Mouse (Mus musculus): Measurements from ENCODE around the gene Taar8c.
A peak's percentile ranks its signal among the peaks of the same experiment; 100 is the strongest.
"Not testable (repeated sequence)": the region's sequence is repeated elsewhere in the genome, so short reads cannot be mapped to it uniquely, and the experiment has no call there.

Taar8c gene

GRCm38 (mm10) chr10:24101812-24102211, at the start of gene Taar8c:
Gene Taar8c, minus strand, starts transcription at chr10:24101912.
- not testable (repeated sequence) for ATAC-seq (ENCODE audit: insufficient number of reproducible peaks, low FRiP score, low TSS enrichment)

GRCm38 (mm10) chr10:24150086-24150485, 48.4 kb upstream of the Taar8c start:
- no peak for ATAC-seq (ENCODE audit: insufficient number of reproducible peaks, low FRiP score, low TSS enrichment)

DNA sequence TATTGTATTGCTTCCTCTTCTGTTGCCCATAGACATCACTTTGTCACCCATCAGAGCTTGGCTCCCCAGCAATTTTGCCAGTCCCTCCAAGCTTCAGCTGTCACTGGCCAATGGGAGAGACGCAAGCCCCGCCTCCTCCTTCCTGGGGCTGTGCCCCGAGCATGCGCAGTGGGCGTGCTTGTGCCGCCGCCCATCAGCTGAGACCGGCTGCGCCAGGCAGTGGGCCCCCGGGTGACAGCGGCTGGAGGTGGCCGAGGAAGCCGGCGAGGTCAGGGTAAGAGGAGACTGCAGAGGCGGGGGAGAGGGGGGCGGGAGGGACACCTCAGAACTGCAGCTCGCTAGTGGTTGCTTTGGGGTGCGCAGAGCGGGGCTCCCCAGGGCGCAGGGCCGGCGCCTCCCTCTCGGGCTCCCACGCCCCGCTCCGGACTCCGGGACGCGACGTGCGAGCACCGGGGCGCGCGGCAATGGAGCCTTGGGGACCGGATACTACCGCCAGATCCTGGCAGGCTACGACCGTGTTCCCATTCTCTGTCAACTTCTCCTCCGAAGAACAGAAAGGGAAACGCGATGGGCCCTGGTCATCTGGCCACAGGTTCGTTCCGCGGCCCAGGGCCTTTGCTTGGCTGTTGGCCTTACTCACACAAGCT, 47.5 kb upstream of the Taar8c start, which contains the start of gene Stx7:
Gene Stx7 (plus strand): TSS at position 168 of the 647 bp plus-strand sequence.
- peak; percentile 96 for ATAC-seq (ENCODE audit: insufficient number of reproducible peaks, low FRiP score, low TSS enrichment)

- no peak for ATAC-seq (ENCODE audit: insufficient number of reproducible peaks, low FRiP score, low TSS enrichment)
Observed at GRCm38 (mm10) chr10:24142735-24143134, 41.0 kb upstream of the Taar8c start.

DNA sequence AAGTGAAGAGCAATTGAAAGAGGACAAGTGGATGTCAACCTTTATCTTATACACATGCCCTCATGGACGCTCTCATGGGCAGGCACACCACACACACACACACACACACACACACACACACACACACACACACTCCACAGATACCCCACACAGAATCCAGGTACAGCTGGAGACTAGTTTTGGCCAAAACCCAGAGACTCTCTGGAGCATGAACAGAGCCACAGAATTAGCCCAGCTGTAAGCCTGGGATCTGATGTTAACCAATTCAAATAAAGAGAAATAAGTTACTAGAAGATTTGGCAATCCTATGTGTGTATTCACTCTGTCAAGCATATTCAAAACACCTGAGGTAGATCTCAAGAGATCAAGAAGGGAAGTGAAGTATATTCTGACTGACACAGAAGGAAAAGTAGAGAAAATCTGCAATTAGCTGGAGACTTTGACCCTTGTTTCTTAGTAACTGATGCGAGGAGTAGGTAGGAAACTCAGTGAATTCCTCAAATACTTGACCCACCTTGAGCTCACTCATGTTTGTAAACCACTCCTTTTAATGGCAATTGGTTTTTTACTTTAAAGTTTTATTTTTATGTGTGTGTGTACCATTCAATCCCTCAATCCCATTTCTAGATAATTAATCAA, 37.0 kb upstream of the Taar8c start:
- ATAC-seq (ENCODE audit: insufficient number of reproducible peaks, low FRiP score, low TSS enrichment), result no peak

GRCm38 (mm10) chr10:24134071-24134645, 32.4 kb upstream of the Taar8c start:
- no peak for ATAC-seq (ENCODE audit: insufficient number of reproducible peaks, low FRiP score, low TSS enrichment)

GRCm38 (mm10) chr10:24133132-24133531, 31.4 kb upstream of the Taar8c start:
- ATAC-seq (ENCODE audit: insufficient number of reproducible peaks, low FRiP score, low TSS enrichment), result no peak

DNA sequence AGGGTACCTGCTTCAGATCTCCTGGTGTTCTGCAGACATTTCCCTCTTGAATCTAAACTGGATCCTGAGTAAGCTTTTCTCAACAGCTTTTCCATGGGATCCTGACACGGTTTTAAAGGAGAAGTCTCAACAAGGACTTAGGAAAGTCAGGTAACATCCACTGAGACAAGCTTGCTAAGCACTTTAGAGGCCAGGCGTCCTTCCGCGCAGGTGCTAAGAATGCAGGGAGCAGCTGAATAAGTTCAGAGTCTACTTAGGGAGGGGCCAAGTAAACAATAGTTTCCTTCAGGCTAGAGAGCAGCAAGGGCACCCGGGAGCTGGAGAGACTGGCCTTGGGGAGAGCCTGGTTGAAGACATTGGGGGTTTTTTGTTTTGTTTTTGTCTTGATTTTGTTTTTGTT, 30.6 kb upstream of the Taar8c start:
- no peak for ATAC-seq (ENCODE audit: insufficient number of reproducible peaks, low FRiP score, low TSS enrichment)

- ATAC-seq (ENCODE audit: insufficient number of reproducible peaks, low FRiP score, low TSS enrichment), result peak; percentile 76; the same call in 1 of the 2 replicates
Observed at GRCm38 (mm10) chr10:24131451-24132262, 29.9 kb upstream of the Taar8c start.

- peak; percentile 49; the same call in 1 of the 2 replicates for ATAC-seq (ENCODE audit: insufficient number of reproducible peaks, low FRiP score, low TSS enrichment)
Observed at GRCm38 (mm10) chr10:24111116-24111778, 9.5 kb upstream of the Taar8c start.

DNA sequence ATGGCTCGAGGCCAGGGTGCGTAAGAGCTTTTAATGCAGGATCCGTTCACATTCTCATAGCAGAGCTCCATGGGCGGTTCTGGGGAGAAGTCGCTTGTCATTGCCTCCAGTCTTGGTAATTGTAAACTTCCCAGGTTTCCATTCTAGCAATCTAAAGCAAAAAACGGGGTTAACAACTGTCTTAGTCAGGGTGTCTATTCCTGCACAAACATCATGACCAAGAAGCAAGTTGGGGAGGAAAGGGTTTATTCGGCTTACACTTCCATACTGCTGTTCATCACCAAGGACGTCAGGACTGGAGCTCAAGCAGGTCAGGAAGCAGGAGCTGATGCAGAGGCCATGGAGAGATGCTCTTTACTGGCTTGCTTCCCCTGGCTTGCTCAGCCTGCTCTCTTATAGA, 7.7 kb upstream of the Taar8c start, which contains the start of gene Taar9:
Gene Taar9 (minus strand): TSS at position 101 of the 400 bp plus-strand sequence.
- ATAC-seq (ENCODE audit: insufficient number of reproducible peaks, low FRiP score, low TSS enrichment), result not testable (repeated sequence)

GRCm38 (mm10) chr10:24108236-24108635, 6.5 kb upstream of the Taar8c start:
- no peak for ATAC-seq (ENCODE audit: insufficient number of reproducible peaks, low FRiP score, low TSS enrichment)

DNA sequence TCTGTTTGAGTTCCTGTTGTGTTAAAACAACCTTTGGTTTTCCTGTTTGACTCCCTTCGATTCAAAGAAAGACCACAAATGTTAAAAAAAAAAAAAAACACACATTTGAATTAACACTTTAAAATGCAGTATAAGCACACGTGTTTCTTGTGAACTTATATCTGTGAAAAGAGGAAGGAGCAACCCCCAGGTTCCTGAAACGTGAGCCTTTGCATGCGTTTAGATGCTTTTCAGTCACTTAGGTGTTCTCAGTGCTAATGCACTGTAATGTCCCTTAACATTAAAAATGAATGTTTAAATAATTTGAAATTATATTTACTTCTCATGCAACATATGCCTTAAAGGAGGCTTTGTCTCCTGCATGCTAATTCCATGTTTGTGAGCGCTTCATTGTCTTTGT, 6.0 kb upstream of the Taar8c start:
- ATAC-seq (ENCODE audit: insufficient number of reproducible peaks, low FRiP score, low TSS enrichment), result no peak

DNA sequence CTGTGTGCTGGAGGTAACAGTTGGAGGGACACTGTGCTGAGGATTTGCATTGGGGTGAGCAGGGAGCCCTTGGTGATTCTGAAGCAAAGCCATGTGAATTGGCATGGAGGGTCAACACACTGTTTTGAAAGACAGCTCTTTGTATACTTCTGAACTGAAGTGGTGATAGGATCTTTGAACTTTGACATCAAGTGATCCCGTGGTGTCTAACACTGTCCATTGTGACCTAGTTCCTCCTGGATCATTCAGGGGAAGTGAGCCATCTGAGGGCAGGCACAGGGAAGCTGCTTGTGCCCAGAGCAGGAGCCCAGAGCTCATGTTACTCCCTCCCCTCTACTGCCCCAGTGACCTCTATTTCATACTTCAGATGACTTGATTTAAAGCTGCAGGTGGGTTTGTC, 1.6 kb upstream of the Taar8c start:
- not testable (repeated sequence) for ATAC-seq (ENCODE audit: insufficient number of reproducible peaks, low FRiP score, low TSS enrichment)

DNA sequence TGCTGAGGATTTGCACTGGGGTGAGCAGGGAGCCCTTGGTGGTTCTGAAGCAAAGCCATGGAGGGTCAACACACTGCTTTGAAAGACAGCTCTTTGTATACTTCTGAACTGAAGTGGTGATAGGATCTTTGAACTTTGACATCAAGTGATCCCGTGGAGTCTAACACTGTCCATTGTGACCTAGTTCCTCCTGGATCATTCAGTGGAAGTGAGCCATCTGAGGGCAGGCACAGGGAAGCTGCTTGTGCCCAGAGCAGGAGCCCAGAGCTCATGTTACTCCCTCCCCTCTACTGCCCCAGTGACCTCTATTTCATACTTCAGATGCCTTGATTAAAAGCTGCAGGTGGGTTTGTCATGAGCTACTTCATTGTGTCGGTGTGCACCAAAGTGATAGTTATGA, 4.7 kb downstream of the Taar8c start:
- not testable (repeated sequence) for ATAC-seq (ENCODE audit: insufficient number of reproducible peaks, low FRiP score, low TSS enrichment)

DNA sequence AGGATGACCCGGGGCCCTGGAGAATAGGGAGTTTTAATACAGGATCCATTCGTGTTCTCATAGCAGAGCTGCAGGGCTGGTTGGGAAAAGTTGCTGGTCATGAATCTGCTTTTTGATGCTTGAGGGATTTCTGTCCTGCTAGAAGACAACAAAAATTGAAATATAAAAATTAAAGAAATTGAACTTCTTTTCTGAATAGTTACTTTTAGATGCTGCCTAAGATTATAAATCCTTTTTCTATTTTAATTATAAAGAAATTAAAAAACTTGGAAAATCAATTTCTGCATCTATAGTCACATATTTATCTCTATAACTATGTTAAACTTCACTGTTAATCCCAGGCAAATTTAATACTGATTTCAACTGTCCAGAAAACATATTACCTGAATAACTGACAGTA, 9.5 kb downstream of the Taar8c start, which contains the start of gene Taar8b:
Gene Taar8b (minus strand): TSS at position 101 of the 400 bp plus-strand sequence.
- ATAC-seq (ENCODE audit: insufficient number of reproducible peaks, low FRiP score, low TSS enrichment), result no peak

- ATAC-seq (ENCODE audit: insufficient number of reproducible peaks, low FRiP score, low TSS enrichment), result no peak
Observed at GRCm38 (mm10) chr10:24087168-24087567, 14.5 kb downstream of the Taar8c start.

DNA sequence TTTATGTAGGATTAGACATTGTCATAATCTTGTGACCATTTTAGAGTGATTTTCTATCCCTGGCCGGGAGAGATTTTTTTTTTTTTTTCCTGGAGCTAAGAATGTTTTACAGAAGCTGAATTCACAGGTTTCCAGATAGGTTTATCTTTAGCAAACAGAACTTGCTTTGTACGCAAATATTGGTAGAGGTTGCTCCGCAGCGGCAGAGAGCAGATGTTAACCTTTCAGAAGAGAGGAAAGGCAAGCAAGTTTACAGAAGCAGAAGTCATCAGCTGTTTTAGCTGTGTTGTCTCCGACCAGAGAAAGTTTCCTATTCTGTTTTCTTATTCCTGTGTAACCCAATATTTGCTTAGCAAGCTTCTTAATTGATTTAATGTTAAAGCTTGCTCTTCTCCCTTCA, 15.2 kb downstream of the Taar8c start:
- no peak for ATAC-seq (ENCODE audit: insufficient number of reproducible peaks, low FRiP score, low TSS enrichment)

- ATAC-seq (ENCODE audit: insufficient number of reproducible peaks, low FRiP score, low TSS enrichment), result no peak
Observed at GRCm38 (mm10) chr10:24085936-24086335, 15.8 kb downstream of the Taar8c start.

- peak; percentile 45; the same call in 1 of the 2 replicates for ATAC-seq (ENCODE audit: insufficient number of reproducible peaks, low FRiP score, low TSS enrichment)
Observed at GRCm38 (mm10) chr10:24080166-24080565, 21.5 kb downstream of the Taar8c start.
